Mouse (Mus musculus): Measurements from ENCODE around the gene Ubc.
"Not testable (repeated sequence)": the region's sequence is repeated elsewhere in the genome, so short reads cannot be mapped to it uniquely, and the experiment has no call there.

Ubc gene

DNA sequence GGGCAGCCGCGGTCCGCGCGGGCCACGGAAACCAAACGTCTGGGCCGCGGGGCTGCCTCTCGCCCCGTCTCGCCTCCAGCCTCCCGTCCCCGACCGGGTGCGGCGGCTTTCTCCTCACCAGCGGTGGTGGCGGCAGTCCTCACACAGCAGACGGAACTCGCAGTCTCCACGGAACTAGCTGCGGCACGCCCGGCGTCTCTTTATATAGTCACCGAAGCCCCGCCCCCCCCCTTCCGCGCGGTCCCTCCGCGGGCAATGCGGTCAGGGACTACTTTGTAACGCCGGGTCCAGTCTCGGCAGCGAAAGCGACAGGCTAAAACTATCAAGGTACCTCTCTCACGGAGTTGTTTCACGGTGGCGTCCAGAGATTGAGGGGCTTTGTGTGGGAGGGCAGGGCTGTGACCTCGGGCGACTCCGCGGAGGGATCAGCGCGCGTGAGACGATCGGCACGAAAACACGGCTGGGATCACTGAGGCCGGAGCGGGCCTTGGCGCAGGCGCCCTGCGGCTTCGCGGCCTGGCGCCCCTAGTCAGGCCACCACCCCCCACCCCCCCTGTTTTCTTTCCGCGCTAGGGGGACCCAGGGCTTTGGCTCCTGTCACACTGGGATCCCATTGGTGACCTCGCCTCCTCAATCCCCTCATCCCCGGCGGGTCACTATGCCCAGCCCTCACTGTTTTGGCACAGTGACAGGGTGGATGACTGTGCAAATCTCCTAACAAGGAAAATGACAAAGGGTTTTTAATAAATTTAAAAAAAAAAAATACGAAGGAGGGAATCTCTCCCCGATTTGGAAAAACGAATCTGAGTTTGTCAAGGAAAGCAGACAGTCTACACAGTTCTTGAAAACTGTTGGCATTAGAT is at the start of gene Ubc:
Ubc (minus strand) TSS at position 624 of the 863 bp plus-strand sequence.
- DNase-seq (ENCODE audit: low spot score), result peak; percentile 94

GRCm38 (mm10) chr5:125434347-125434746 is 44.3 kb upstream of the Ubc start:
- DNase-seq (ENCODE audit: low spot score), result not testable (repeated sequence)

DNA sequence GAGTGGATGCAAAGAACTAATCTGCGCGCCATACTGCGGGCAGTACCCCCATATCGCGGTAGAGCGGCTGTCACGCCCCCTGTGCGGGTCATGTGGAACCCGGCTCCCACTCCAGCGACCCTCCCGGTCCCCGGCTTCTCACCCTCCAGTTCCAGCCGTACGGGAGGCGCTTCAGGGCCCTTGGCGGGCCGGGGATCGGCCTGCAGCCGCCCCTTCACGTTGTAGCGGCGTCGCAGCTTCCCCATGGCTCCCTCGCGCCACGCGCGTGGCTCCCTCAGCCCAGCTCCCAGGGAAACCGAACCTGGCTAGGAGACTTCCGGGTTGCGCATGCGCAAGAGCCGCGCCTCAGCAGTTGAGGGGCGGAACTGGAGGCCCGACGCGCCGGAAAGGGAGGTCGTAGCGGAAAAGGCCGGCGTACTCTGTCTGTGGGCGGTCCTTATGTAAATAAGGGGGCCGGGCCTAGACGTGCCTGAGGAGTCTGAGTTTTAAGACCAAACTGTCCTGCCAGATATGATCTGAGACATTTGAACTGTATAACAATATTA is 43.9 kb upstream of the Ubc start, which contains the start of gene Dhx37:
Dhx37 (minus strand) TSS at position 329 of the 545 bp plus-strand sequence.
- peak; percentile 96 for DNase-seq (ENCODE audit: low spot score)

DNA sequence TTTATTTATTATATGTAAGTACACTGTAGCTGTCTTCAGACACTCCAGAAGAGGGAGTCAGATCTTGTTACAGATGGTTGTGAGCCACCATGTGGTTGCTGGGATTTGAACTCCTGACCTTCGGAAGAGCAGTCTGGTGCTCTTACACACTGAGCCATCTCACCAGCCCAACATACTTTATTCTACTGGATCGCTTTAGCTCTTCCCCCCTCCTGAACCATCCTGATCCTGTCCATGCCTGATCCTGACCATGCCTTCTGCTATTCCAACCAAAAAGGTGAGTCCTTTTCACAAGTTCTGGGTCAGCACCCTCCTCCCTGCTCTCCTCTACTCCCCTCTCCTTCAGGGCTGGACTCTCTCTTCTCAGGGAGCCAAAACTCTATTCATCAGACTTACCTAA is 42.3 kb upstream of the Ubc start:
- not testable (repeated sequence) for DNase-seq (ENCODE audit: low spot score)

GRCm38 (mm10) chr5:125426343-125426742 is 36.3 kb upstream of the Ubc start:
- DNase-seq (ENCODE audit: low spot score), result no peak

DNA sequence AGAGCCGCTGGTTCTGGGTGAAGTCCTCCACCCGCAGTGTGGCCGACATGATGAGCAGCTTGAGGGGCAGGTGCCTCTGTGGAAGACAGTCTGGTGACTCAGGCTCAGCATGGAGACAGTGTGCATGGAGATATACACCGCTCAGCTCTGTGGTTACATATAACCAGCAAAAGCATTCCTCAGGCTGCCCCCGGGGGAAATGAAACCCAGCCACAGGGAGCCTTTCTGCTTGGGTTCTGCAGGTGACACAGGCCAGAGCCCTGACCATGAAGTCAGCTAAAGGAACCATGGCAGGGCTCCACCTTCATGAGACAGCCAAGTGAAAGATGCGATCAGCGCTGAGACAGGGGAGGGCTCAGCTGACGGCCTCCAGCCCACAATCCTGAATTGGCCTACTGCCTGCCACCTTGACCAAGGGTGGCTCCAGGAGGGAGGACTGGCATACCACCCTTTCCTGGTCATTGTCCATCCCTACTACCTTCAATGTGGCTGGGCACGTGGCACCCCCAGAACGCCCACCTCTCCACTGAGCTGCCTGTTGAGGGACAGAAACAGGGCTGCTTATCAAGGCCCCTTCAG is 35.8 kb upstream of the Ubc start:
- DNase-seq (ENCODE audit: low spot score), result no peak

GRCm38 (mm10) chr5:125419124-125419523 is 29.1 kb upstream of the Ubc start:
- DNase-seq (ENCODE audit: low spot score), result no peak

- no peak for DNase-seq (ENCODE audit: low spot score)
Observed at GRCm38 (mm10) chr5:125418636-125419035, 28.6 kb upstream of the Ubc start.

GRCm38 (mm10) chr5:125416183-125416582 is 26.2 kb upstream of the Ubc start:
- no peak for DNase-seq (ENCODE audit: low spot score)

GRCm38 (mm10) chr5:125413763-125414162 is 23.8 kb upstream of the Ubc start:
- no peak for DNase-seq (ENCODE audit: low spot score)

- DNase-seq (ENCODE audit: low spot score), result not testable (repeated sequence)
Observed at GRCm38 (mm10) chr5:125412536-125412935, 22.5 kb upstream of the Ubc start.

- peak; percentile 73 for DNase-seq (ENCODE audit: low spot score)
Observed at GRCm38 (mm10) chr5:125411972-125412530, 22.0 kb upstream of the Ubc start.

- DNase-seq (ENCODE audit: low spot score), result peak; percentile 75
Observed at GRCm38 (mm10) chr5:125409348-125410090, 19.5 kb upstream of the Ubc start.

DNA sequence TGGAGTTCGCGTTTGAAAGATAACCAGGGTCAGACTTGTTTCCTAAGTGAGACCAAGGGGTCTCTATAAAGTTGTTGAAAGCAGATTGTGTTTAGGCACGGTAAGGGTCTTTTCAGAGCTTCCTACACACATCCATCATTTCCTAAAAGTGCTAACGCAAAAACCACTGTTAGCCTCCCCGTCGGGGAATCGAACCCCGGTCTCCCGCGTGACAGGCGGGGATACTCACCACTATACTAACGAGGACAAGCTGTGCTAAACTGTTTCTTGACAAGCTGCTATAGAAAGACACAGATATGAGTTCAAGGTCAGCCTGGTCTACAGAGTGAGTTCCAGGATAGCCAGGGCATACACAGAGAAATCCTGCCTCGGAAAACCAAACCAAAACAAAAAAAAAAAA is 18.8 kb upstream of the Ubc start:
- DNase-seq (ENCODE audit: low spot score), result peak; percentile 86

GRCm38 (mm10) chr5:125407910-125408575 is 18.0 kb upstream of the Ubc start:
- DNase-seq (ENCODE audit: low spot score), result no peak

DNA sequence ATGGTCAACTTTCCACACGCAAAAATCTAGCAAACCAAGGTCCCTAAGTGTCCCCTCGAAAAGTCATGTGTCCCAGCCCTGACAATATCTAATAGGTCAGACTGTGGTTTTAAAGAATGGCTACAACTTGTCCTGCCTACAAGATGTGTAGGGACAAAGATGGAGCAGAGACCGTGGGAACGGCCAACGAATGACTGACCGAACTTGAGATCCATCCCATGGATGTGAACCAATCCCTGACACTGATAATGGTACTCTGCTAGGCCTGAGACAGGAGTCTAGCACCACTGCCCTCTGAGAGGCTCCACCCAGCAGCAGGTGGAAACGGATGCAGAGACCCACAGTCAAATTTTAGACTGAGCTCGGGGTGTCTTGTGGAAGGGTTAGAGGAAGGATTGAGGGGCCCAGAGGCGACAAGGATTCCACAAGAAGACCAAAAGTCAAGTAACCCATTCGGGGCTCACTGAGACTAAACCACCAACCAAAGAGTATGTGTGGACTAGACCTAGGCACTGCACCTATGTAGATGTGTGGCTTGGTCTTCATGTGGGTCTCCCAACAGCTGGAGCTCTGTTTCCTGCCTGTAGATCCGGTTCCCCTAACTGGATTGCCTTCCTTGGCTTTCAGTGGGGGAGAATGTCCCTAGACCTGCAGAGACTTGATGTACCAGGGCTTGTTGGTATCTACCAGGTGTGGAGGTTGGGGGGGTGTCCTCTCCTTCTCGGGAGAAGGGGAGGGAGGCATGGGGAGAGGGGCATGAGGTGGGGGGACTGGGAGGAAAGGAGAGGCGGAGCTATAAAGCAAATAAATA is 17.2 kb upstream of the Ubc start:
- DNase-seq (ENCODE audit: low spot score), result no peak

GRCm38 (mm10) chr5:125406322-125407016 is 16.5 kb upstream of the Ubc start:
- DNase-seq (ENCODE audit: low spot score), result no peak

DNA sequence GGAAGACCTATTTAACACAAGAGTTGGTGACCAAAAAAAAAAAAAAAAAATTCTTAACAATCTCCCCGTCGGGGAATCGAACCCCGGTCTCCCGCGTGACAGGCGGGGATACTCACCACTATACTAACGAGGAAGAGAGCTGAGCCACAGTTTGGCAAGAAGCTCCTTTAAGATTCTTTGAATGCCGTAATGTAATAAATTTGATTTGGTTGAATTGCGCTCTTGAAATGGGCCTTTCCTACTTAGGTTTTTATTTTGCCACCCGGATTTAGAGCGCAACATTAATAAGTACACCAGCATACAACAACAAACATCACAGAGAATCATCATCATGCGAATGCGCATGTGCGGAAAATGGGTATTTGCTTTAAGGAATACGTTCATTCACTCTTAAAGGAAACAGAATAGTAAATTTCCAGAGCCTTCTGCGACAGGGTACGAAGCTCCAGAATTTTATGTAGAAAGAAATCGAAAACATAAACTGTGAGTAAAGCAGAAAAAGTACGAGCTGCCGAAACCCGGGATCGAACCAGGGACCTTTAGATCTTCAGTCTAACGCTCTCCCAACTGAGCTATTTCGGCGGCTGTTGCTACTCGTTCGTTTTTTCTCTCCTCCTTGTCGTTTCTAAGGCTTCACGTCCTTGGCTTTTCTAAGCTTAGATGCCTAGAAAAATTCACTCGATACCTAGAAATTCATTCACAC is 15.7 kb upstream of the Ubc start:
- DNase-seq (ENCODE audit: low spot score), result peak; percentile 95

- peak; percentile 84 for DNase-seq (ENCODE audit: low spot score)
Observed at GRCm38 (mm10) chr5:125404903-125405545, 15.0 kb upstream of the Ubc start.
